Mouse (Mus musculus): ENCODE data around the gene Hesx1. TPM values are rescaled to one million over a fixed set of nuclear protein-coding genes. Genes with fewer than 3 reads are reported as not detected.

The Hesx1 gene
- total RNA-seq, 2 experiments from 2014 or later: not detected

GRCm38 (mm10) chr14:27050043-27050442, 55.8 kb downstream of the Hesx1 start:
- intact Hi-C loops (cut with DNase I; ENCODE audit: low total_unique reads): no loop called here
- no peak for DNase-seq

GRCm38 (mm10) chr14:27050560-27051510, 56.6 kb downstream of the Hesx1 start:
- no peak for DNase-seq
- intact Hi-C loops (cut with DNase I; ENCODE audit: low total_unique reads): no loop called here

DNA sequence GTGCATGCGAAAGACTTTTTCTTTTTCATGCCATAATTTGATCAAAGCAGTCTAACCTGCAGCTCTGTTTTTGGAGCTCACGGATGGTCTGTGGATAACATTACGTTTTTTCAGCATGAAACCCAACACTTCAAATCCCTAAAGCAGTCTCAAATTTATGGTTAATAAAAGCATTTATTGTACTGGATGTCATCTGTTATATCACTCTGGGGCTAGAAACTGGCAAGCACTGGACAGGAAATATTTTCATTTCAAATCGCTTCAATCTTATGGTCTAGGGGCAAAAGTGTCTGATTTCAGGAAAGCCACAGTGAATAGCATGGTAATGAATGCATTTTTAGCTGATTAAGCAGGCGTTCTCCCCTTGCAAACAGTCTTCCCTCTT, 57.3 kb downstream of the Hesx1 start:
- no peak for DNase-seq
- intact Hi-C loops (cut with DNase I; ENCODE audit: low total_unique reads): no loop called here

Other genes with a start within 250 kb of the Hesx1 start
- gene Asb14, start 99.9 kb upstream of the Hesx1 start, total RNA-seq (2021): 10 to 100 TPM; 33.2 to 37.8 TPM
- 10 to 100 TPM; 19.3 to 19.5 TPM for gene Appl1, start 23.2 kb upstream of the Hesx1 start, total RNA-seq (2021)
- gene Il17rd, start 44.5 kb downstream of the Hesx1 start, total RNA-seq (2021): 1 to 10 TPM; 4.6 to 4.7 TPM
- gene Arhgef3, start 120.5 kb downstream of the Hesx1 start, total RNA-seq (2021): 10 to 100 TPM; 15.1 to 15.8 TPM

All from gastrocnemius, postnatal 14 days (tissue).